Mouse (Mus musculus): Measurements from ENCODE around the gene Grk1. TPM values are rescaled to one million over a fixed set of nuclear protein-coding genes. Genes with fewer than 3 reads are reported as not detected.

The Grk1 gene
- polyA plus RNA-seq, 2 experiments: 0.06 TPM; not detected in 1

- Histone ChIP-seq H3K9me3 (ENCODE audit: control insufficient read depth, low read length) (no peaks in the 10 kb centered on the region), H3K4me1 (ENCODE audit: control insufficient read depth, insufficient read depth, low read length) (no peaks in the 10 kb centered on the region), H3K27ac (replicated peaks; ENCODE audit: low read depth, low read length) (no peak overlapping the region), H3K27me3 (ENCODE audit: control insufficient read depth, insufficient read depth, low read length) (no peaks in the 10 kb centered on the region), H3K36me3 (ENCODE audit: control insufficient read depth, insufficient read depth, low read length) (peaks cover 89% of the 10 kb centered on the region), H3K9ac (ENCODE audit: low read depth, low read length, severe bottlenecking) (no peak overlapping the region), H3K4me2 (replicated peaks; ENCODE audit: low read depth, low read length, severe bottlenecking) (no peak overlapping the region), H3K4me3 (replicated peaks; ENCODE audit: low read length) (no peak overlapping the region)
- TF ChIP-seq POLR2A (IDR thresholded peaks at IDR 0.05; ENCODE audit: borderline replicate concordance, extremely low read depth, insufficient read depth, insufficient read length): no peak
- no peak for ATAC-seq (ENCODE audit: low FRiP score, low read depth)
- WGBS: 93% methylated on average over 8 of the region's 8 CpGs
- DNase-seq (ENCODE audit: low spot score): no peak
Measured at GRCm38 (mm10) chr8:13373151-13373662, 31.7 kb upstream of the Grk1 start.

- Histone ChIP-seq H3K27ac (replicated peaks; ENCODE audit: low read depth, low read length) (no peak overlapping the region), H3K36me3 (ENCODE audit: control insufficient read depth, insufficient read depth, low read length) (peaks cover 26% of the 10 kb centered on the region), H3K27me3 (ENCODE audit: control insufficient read depth, insufficient read depth, low read length) (no peaks in the 10 kb centered on the region), H3K4me1 (ENCODE audit: control insufficient read depth, insufficient read depth, low read length) (no peaks in the 10 kb centered on the region), H3K4me2 (replicated peaks; ENCODE audit: low read depth, low read length, severe bottlenecking) (no peak overlapping the region), H3K4me3 (replicated peaks; ENCODE audit: low read length) (no peak overlapping the region), H3K9me3 (ENCODE audit: control insufficient read depth, low read length) (no peaks in the 10 kb centered on the region), H3K9ac (ENCODE audit: low read depth, low read length, severe bottlenecking) (no peak overlapping the region)
- no peak for TF ChIP-seq POLR2A (IDR thresholded peaks at IDR 0.05; ENCODE audit: borderline replicate concordance, extremely low read depth, insufficient read depth, insufficient read length)
- ATAC-seq (ENCODE audit: low FRiP score, low read depth): no peak
- no peak for DNase-seq (ENCODE audit: low spot score)
- WGBS: 92% methylated on average over 7 of the region's 7 CpGs
Measured at GRCm38 (mm10) chr8:13381630-13382029, 23.3 kb upstream of the Grk1 start.

GRCm38 (mm10) chr8:13382536-13382935 lies 22.3 kb upstream of the Grk1 start:
- Histone ChIP-seq H3K27ac (replicated peaks; ENCODE audit: low read depth, low read length) (no peak overlapping the region), H3K9me3 (ENCODE audit: control insufficient read depth, low read length) (no peaks in the 10 kb centered on the region), H3K9ac (ENCODE audit: low read depth, low read length, severe bottlenecking) (no peak overlapping the region), H3K4me1 (ENCODE audit: control insufficient read depth, insufficient read depth, low read length) (no peaks in the 10 kb centered on the region), H3K4me3 (replicated peaks; ENCODE audit: low read length) (no peak overlapping the region), H3K36me3 (ENCODE audit: control insufficient read depth, insufficient read depth, low read length) (peaks cover 22% of the 10 kb centered on the region), H3K4me2 (replicated peaks; ENCODE audit: low read depth, low read length, severe bottlenecking) (no peak overlapping the region), H3K27me3 (ENCODE audit: control insufficient read depth, insufficient read depth, low read length) (no peaks in the 10 kb centered on the region)
- 87% methylated on average over 3 of the region's 3 CpGs for WGBS
- ATAC-seq (ENCODE audit: low FRiP score, low read depth) (no peak), DNase-seq (ENCODE audit: low spot score) (no peak)
- TF ChIP-seq POLR2A (IDR thresholded peaks at IDR 0.05; ENCODE audit: borderline replicate concordance, extremely low read depth, insufficient read depth, insufficient read length): no peak

DNA sequence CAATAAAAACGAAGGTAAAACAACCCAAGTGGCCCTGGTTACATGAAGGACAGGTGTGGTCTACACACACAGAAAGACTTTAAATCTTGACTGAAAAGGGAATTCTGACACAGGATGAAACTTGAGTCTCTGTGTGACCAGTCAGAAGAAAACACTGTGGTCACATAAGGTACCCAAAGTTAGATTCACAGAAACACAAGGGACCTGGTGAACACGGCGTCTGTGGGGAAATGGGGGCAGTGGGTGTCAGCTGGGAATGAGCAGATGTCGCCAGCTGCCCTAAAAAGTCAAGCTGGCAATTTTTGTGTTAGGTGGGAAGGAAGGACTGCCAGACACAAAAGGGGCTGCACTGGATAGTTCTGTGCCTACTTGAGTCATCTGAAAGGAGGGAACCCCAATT lies 21.9 kb upstream of the Grk1 start:
- ATAC-seq (ENCODE audit: low FRiP score, low read depth): no peak
- H3K27ac ChIP-seq (replicated peaks; ENCODE audit: low read depth, low read length): no peak overlapping the region
- no peak for TF ChIP-seq POLR2A (IDR thresholded peaks at IDR 0.05; ENCODE audit: borderline replicate concordance, extremely low read depth, insufficient read depth, insufficient read length)
- WGBS: 92% methylated on average over 4 of the region's 4 CpGs
- H3K9ac ChIP-seq (ENCODE audit: low read depth, low read length, severe bottlenecking): no peak overlapping the region
- DNase-seq (ENCODE audit: low spot score): no peak
- peaks cover 19% of the 10 kb centered on the region for H3K36me3 ChIP-seq (ENCODE audit: control insufficient read depth, insufficient read depth, low read length)
- no peak overlapping the region for H3K4me2 ChIP-seq (replicated peaks; ENCODE audit: low read depth, low read length, severe bottlenecking)
- no peaks in the 10 kb centered on the region for H3K9me3 ChIP-seq (ENCODE audit: control insufficient read depth, low read length)
- no peaks in the 10 kb centered on the region for H3K4me1 ChIP-seq (ENCODE audit: control insufficient read depth, insufficient read depth, low read length)
- no peak overlapping the region for H3K4me3 ChIP-seq (replicated peaks; ENCODE audit: low read length)
- no peaks in the 10 kb centered on the region for H3K27me3 ChIP-seq (ENCODE audit: control insufficient read depth, insufficient read depth, low read length)

DNA sequence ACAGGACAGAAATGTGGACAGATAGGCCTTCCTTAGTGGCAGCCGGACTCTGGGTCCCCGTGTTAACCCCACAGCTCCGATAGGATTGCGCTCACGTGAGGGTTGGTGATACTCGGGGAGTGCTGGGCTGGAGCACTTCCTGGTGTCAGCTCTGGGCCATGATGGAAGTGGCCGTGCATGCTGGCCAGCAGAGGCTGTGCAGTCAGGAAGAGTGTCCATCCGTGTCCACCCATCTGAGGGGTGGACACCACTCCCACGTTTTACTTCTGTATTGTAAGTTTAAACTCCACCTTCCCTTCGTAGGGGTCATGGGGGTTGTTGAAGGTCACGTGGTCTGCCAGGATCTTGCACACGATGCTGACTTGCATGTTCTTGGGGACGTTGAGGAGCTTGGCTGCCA lies 18.5 kb upstream of the Grk1 start:
- DNase-seq (ENCODE audit: low spot score): no peak
- Histone ChIP-seq H3K9ac (ENCODE audit: low read depth, low read length, severe bottlenecking) (no peak overlapping the region), H3K4me1 (ENCODE audit: control insufficient read depth, insufficient read depth, low read length) (no peaks in the 10 kb centered on the region), H3K4me3 (replicated peaks; ENCODE audit: low read length) (no peak overlapping the region), H3K27me3 (ENCODE audit: control insufficient read depth, insufficient read depth, low read length) (no peaks in the 10 kb centered on the region), H3K27ac (replicated peaks; ENCODE audit: low read depth, low read length) (no peak overlapping the region), H3K36me3 (ENCODE audit: control insufficient read depth, insufficient read depth, low read length) (no peaks in the 10 kb centered on the region), H3K4me2 (replicated peaks; ENCODE audit: low read depth, low read length, severe bottlenecking) (no peak overlapping the region), H3K9me3 (ENCODE audit: control insufficient read depth, low read length) (no peaks in the 10 kb centered on the region)
- TF ChIP-seq POLR2A (IDR thresholded peaks at IDR 0.05; ENCODE audit: borderline replicate concordance, extremely low read depth, insufficient read depth, insufficient read length): no peak
- WGBS: 77% methylated on average over 13 of the region's 13 CpGs
- ATAC-seq (ENCODE audit: low FRiP score, low read depth): no peak

GRCm38 (mm10) chr8:13387728-13388127 lies 17.2 kb upstream of the Grk1 start:
- no peak overlapping the region for H3K27ac ChIP-seq (replicated peaks; ENCODE audit: low read depth, low read length)
- H3K9me3 ChIP-seq (ENCODE audit: control insufficient read depth, low read length): no peaks in the 10 kb centered on the region
- WGBS: 82% methylated on average over 8 of the region's 8 CpGs
- no peak for ATAC-seq (ENCODE audit: low FRiP score, low read depth)
- no peak for TF ChIP-seq POLR2A (IDR thresholded peaks at IDR 0.05; ENCODE audit: borderline replicate concordance, extremely low read depth, insufficient read depth, insufficient read length)
- H3K4me3 ChIP-seq (replicated peaks; ENCODE audit: low read length): no peak overlapping the region
- H3K36me3 ChIP-seq (ENCODE audit: control insufficient read depth, insufficient read depth, low read length): no peaks in the 10 kb centered on the region
- H3K4me2 ChIP-seq (replicated peaks; ENCODE audit: low read depth, low read length, severe bottlenecking): no peak overlapping the region
- no peak overlapping the region for H3K9ac ChIP-seq (ENCODE audit: low read depth, low read length, severe bottlenecking)
- H3K4me1 ChIP-seq (ENCODE audit: control insufficient read depth, insufficient read depth, low read length): no peaks in the 10 kb centered on the region
- no peaks in the 10 kb centered on the region for H3K27me3 ChIP-seq (ENCODE audit: control insufficient read depth, insufficient read depth, low read length)
- no peak for DNase-seq (ENCODE audit: low spot score)
